Mouse (Mus musculus) T-helper 2 cell (primary cell): ENCODE measurements around the gene Suclg1.

Experiments used
- in situ Hi-C: fragments of 300-600 bp; cut with MboI, MseI; formaldehyde crosslinking; loops from one replicate; pipeline ENCODE4 v1.15.1; 2025; ENCODE audit warnings: high pct_unique_total_duplicates

Suclg1 gene

GRCm38 (mm10) chr6:73314923-73315603 lies 66.9 kb downstream of the Suclg1 start:
- in situ Hi-C loops = no loop called here

- in situ Hi-C loops = no loop called here
These were observed 74.1 kb downstream of the Suclg1 start for GRCm38 (mm10) chr6:73322306-73322705.
